Mouse (Mus musculus): ENCODE measurements around the gene Rad23b. TPM values are rescaled to one million over a fixed set of nuclear protein-coding genes. Genes with fewer than 3 reads are reported as not detected.
"Not testable (repeated sequence)": the region's sequence is repeated elsewhere in the genome, so short reads cannot be mapped to it uniquely, and the experiment has no call there.

Gene Rad23b
- polyA plus RNA-seq, 1 experiment from 2014 or later: 92.6 TPM

GRCm38 (mm10) chr4:55409578-55410224 is 59.9 kb downstream of the Rad23b start:
- H3K27ac ChIP-seq; H3K4me3 ChIP-seq; H3K4me1 ChIP-seq (replicated peaks); ATAC-seq (ENCODE audit: low FRiP score); H3K36me3 ChIP-seq; H3K27me3 ChIP-seq; H3K9ac ChIP-seq; H3K4me2 ChIP-seq; H3K9me3 ChIP-seq: not testable (repeated sequence)
- 95% methylated on average over 1 of the region's 1 CpGs for WGBS

DNA sequence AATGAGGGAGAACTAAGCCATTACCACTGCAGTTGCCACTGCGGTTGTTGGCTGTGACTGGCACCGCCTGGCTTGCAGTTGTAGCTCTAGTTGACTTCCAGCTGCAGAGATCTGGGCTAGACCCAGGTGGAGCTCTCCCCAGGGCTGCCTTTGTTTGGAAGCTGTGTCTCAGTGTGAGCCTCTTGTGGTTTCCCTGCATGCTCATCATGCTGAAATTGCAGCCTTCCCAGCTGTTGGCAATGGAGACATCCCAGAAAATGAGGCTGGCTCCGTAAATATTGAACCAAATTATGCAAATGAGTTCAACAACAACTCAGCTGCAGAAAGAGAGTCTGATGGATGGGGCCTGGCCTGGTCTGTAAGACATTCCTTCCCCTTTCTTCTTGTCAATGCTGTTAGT is 66.0 kb downstream of the Rad23b start:
- no peak overlapping the region for H3K9ac ChIP-seq
- no peaks in the 10 kb centered on the region for H3K27me3 ChIP-seq
- ATAC-seq (ENCODE audit: low FRiP score): peak; percentile 78; the same call in 1 of the 2 replicates
- no peaks in the 10 kb centered on the region for H3K9me3 ChIP-seq
- H3K36me3 ChIP-seq: no peaks in the 10 kb centered on the region
- H3K27ac ChIP-seq: peak overlapping the region; percentile 60
- 25% methylated on average over 3 of the region's 3 CpGs for WGBS
- H3K4me3 ChIP-seq: no peak overlapping the region
- H3K4me1 ChIP-seq (replicated peaks): peaks cover 6% of the 10 kb centered on the region
- H3K4me2 ChIP-seq: no peak overlapping the region

- ATAC-seq (ENCODE audit: low FRiP score): no peak
- 81% methylated on average over 4 of the region's 4 CpGs for WGBS
Observed at GRCm38 (mm10) chr4:55426250-55426649, 76.4 kb downstream of the Rad23b start.

More at GRCm38 (mm10) chr4:55426250-55426649, 76.4 kb downstream of the Rad23b start:
- Histone ChIP-seq H3K4me3 (no peak overlapping the region), H3K4me1 (replicated peaks) (no peaks in the 10 kb centered on the region), H3K27me3 (no peaks in the 10 kb centered on the region), H3K9ac (no peak overlapping the region), H3K27ac (no peak overlapping the region), H3K36me3 (no peaks in the 10 kb centered on the region), H3K9me3 (no peaks in the 10 kb centered on the region), H3K4me2 (no peak overlapping the region)

Other genes with a start within 250 kb of the Rad23b start
- gene Klf4, start 182.4 kb downstream of the Rad23b start, polyA plus RNA-seq (2015; fragmentation: Nextera tagmentation; extraction: Ambion mirVana): 2.3 and 2.7 TPM in 2 replicates